Mouse (Mus musculus) mesoderm, embryonic 11.5 days (tissue): ENCODE measurements around the gene Rarres1.

ENCODE experiments used
- DNase-seq: peaks from one replicate; pipeline ENCODE4 v3.0.0-alpha.2; 2012; ENCODE audit warnings: low read depth, low spot score

Gene Rarres1

DNA sequence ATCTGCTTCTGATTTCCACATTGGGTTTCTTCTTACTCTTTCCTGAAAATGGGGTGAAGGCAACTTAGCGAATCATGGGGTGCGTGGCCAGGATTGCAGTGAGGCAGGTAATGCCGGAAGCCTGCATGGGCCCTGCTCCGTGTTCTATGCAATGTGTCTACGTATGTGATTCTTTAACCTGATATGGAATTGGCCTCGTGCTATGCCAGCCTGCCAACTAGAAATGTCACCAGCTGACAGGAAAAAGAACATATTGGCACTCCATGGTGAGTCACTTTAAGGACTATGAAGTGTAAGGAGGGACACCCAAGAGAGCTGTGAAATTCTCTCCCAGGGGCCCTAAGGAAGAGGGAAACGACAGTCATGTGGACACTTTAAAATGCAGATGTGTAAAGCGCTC lies 22.2 kb downstream of the Rarres1 start:
- no peak for DNase-seq

- no peak for DNase-seq
These were observed 23.0 kb downstream of the Rarres1 start for GRCm38 (mm10) chr3:67492086-67492869.

DNA sequence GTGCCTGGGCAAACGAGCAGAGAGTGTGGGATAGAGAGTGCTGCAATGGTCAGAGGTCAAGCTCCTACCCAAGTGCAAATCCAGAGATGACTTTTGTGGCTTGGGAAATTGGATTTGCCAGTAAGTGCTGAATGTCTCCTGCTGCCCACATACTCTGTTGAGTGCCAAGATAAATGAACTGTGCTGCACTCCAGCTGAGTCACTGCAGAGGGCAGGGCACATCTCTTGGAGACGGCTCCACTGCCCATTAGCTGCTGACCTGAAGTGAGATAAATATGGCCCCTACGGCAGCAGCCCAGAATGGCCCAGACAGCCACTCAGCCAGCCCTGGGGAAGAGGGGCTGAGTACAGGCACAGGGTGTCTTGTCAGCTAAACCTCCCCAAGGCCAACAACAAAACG lies 25.2 kb downstream of the Rarres1 start:
- DNase-seq: peak; percentile 11

- DNase-seq: no peak
These were observed 30.1 kb downstream of the Rarres1 start for GRCm38 (mm10) chr3:67485233-67485632.

- no peak for DNase-seq
These were observed 32.9 kb downstream of the Rarres1 start for GRCm38 (mm10) chr3:67482400-67482799.

GRCm38 (mm10) chr3:67479806-67480205 lies 35.5 kb downstream of the Rarres1 start:
- DNase-seq: no peak

DNA sequence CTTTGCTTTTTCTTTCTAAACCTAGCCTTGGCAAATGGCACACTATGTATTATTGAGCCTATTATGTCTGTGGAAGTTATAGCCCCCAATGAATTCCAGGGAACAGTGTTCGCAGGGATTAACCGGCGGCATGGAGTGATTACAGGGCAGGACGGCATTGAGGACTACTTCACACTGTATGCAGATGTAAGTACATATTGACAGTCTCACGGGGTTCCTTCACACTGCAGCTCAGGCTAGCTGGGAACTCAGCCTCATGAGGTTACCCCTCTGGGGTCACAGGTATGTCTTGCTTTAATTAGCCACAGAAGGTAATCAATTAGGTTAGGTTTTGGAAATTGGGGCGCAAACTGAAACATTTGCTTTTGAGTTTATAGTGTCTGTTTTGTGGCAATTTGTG lies 41.9 kb downstream of the Rarres1 start:
- DNase-seq: no peak

DNA sequence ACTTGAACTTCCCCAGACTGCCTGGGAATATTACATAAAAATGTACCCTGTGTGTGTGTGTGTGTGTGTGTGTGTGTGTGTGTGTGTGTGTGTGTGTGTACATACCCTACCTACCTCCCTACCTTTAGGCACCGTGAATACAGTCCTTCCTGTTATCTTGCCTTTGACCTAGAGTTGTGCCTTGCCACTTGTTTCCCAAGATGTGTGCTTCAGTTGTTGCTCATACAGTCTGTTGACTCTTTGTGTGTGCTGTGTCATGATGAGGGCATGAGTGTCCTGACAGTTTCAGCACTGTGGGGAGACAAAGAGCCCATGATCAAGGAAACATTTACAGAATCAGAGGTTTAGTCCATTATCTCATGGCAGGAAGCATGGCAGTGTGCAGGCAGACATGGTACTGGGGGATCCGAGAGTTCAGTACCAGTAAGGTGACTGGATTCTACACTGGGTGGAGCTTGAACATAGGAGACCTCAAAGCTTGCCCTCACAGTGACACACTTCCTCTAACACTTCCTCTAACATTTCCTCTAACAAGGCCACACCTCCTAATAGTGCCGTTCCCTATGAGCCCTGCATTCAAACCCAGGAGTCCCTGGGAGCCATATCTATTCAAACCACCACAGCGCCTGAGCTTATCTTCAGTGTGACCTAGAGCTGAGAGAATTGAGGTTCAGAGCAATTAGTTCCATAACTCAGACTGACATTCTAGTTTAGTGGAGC lies 43.8 kb downstream of the Rarres1 start:
- no peak for DNase-seq

- no peak for DNase-seq
These were observed 48.0 kb downstream of the Rarres1 start for GRCm38 (mm10) chr3:67467281-67467680.

DNA sequence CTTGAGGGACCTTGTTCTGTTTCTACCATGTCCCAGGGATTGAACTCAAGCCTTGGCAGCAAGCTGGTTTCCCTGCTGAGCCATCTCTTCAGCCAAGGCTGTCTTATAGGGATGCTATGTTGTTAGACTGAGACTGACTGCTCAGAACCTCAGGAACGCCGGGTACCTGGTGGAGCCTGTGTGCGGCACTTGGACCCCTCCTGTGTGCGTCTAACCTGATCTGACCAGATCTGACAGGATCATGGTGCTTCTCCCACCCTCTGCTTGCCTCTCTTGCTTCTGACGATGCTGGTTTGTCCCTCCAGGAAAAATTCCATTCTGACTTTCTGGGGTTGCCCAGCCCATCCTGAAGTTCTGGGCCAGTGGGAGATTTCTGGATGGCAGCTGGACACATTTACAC lies 48.7 kb downstream of the Rarres1 start:
- DNase-seq: no peak

- DNase-seq: peak; percentile 70
These were observed 51.6 kb downstream of the Rarres1 start, which contains the start of gene Lxn for GRCm38 (mm10) chr3:67463450-67464372. Lxn (minus strand) TSS chr3:67463926.

DNA sequence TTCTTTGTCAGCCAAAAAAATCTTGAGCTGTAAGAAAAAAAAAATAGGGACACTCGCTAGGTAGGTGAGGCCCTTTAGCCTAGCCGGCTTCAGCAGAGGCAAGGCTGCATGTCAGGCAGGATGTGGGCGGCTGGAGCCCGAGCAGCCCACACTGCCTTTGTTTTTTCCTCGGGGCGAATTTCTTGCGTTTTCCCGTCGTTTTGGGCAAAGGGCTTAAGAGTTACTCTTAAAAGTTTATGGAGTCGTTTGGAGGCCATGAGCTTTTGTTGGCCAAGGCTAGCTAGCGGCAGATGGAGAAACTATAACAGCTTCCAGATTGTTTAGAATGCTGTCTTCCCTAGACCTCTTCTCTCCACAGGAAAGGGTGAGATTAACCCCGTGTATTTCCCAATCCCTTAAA lies 52.3 kb downstream of the Rarres1 start:
- DNase-seq: peak; percentile 24

- DNase-seq: no peak
These were observed 52.7 kb downstream of the Rarres1 start for GRCm38 (mm10) chr3:67462578-67462977.

- DNase-seq: no peak
These were observed 53.3 kb downstream of the Rarres1 start for GRCm38 (mm10) chr3:67462015-67462414.

GRCm38 (mm10) chr3:67459881-67460280 lies 55.4 kb downstream of the Rarres1 start:
- no peak for DNase-seq

DNA sequence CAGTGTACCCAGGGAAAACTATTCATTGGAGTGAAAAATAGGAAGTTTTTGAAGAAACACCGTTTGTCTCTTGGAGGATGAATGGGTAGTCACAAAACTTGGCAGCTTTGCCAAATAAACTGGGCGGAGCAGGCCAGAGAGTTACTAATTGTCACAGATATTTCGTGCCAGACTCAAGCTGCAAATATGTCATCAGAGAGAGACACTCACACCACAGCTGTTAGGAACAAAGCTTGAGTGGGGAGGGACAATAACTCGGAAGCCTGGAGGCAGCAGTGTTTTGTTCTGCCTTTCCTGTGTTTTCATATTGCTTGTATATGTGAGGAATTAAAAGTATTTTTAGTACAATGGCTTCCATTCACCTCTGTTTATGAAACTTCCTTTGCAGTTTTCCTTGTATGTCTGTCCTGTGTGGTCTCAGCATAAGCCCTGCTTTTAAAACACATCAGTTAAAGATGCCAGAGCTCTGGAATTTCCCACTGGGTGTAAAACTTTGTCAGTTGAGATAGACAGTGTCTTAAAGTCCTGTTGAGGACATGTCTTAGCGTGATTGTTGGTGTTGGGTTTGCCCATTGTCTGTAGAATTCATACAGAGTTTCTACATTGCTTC lies 64.6 kb downstream of the Rarres1 start:
- DNase-seq: no peak

GRCm38 (mm10) chr3:67449660-67450059 lies 65.7 kb downstream of the Rarres1 start:
- DNase-seq: no peak

- no peak for DNase-seq
These were observed 68.2 kb downstream of the Rarres1 start for GRCm38 (mm10) chr3:67447143-67447542.

GRCm38 (mm10) chr3:67434011-67434410 lies 81.3 kb downstream of the Rarres1 start:
- DNase-seq: no peak

- DNase-seq: peak; percentile 89
These were observed 85.3 kb downstream of the Rarres1 start, which contains the start of gene Gfm1 for GRCm38 (mm10) chr3:67429999-67430380. Gfm1 (plus strand) TSS chr3:67430096.

DNA sequence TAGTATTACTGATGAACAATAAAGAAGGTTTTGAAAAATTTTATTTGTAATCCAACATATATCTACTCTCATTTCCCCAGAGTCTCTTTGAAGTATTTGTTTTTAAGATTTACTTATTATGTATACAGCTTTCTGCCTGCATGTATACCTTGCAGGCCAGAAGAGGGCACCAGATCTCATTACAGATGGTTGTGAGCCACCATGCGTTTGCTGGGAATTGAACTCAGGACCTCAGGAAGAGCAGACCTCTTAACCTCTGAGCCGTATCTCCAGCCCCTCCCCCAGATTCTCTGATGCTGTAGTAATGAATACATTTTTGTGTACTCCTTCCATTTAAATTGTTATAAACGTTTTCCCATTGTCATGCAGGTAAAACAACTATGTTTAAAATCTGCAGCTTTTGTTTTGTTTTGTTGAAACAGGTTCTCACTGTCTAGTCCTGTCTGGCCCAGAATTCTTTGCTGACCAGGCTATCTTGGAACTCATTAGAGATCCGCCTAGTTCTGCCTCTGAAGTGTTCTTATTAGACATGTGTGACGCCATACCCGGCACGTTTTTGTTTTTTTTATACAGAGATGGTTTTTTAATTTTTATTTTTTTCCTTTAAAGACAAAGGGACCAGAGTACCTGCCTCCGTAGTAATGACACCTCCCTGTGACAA lies 85.9 kb downstream of the Rarres1 start:
- DNase-seq: peak; percentile 8
